Mouse (Mus musculus) urinary bladder, postnatal 36 days (tissue): ENCODE measurements at regions not wholly inside any gene's neighbourhood (a gene's known extent, or its start where the extent isn't known, plus 50 kb on each side); places are given as distances from the start of the nearest gene placed in this dataset.

Experiments used
- DNase-seq, 2 experiments: peaks; one replicate each; pipeline ENCODE4 v3.0.0; 2022; ENCODE audit warnings: low spot score in 2 of 2, mixed read lengths in 1 of 2

- no peak for DNase-seq
Observed at GRCm38 (mm10) chr11:44156490-44157345, 243.1 kb upstream of the Il12b start.

GRCm38 (mm10) chr11:44158236-44158635 lies 241.6 kb upstream of the Il12b start:
- no peak for DNase-seq

GRCm38 (mm10) chr11:44161734-44162418 lies 238.0 kb upstream of the Il12b start:
- DNase-seq: no peak

DNA sequence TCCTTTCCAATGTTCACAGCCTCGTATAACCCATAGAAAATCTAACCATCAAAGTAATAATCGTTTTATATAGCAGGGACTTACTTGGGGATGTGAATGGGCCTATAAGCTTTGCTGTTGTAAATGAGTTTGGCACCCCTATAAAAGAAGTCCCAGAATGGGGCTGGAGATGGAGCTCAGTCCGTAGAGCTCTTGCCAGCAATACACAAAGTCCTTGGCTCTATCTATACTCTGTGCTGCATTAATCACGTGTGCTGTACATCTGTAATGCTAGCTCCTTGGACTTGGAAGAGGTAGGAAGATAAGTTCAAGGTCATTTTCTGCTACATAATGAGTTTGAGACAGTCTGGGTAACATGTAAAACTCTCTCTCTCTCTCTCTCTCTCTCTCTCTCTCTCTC lies 236.8 kb upstream of the Il12b start:
- no peak for DNase-seq

- DNase-seq: no peak
Observed at GRCm38 (mm10) chr11:44163748-44164147, 236.1 kb upstream of the Il12b start.

DNA sequence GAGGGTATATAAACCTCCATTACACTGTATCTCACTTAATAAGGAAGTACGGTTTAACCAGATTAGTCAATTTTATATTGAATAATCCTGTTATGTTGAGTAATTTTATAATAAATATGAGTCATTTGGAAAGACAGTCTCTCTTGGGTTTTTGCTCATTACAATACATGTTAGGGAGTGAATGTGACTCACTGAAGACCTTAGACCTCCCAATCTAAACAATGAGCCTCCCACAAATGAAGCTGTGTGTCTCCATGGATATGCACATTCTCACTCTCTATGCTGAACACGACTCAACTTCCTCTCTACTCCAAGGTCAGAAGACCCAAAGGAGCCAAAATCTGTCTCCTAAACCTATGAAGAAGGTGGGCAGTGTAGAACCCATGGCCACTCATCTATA lies 235.7 kb upstream of the Il12b start:
- no peak for DNase-seq

DNA sequence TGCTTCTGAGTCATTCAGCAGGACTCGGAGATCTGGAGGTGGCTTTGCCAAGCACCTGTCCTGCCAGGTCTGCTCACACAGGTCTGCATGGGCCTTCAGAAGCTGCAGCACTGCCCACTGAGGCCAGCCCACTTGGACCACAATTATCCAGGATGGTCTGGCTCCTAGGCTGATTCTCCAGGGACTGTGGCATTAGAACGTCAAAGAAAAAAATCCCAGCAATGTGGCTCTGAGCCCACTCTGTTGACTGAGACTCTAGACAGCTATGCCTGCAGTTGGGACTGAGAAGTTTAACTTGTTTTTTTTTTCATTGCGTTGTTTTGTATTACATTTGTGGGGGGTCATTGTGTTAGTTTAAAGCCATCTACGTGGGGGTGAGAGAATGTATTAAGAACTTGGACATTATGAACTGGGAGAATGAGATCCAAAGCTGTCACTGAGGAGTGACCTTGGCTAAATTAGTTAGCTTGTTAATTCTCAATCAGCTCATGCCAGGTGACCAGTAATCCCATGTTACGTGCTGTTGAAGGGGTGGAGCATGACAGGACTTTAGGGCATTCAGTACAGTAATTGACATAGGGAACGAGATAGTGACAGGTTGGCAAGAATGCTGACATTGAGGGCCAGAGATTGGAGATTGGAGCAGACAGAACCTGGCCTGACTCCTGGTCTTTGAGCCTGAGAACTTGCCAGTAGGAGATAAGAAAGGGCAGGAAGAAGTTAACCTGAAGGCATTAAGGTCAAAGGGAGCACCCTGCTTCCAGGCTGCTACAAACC lies 232.0 kb upstream of the Il12b start:
- no peak for DNase-seq

DNA sequence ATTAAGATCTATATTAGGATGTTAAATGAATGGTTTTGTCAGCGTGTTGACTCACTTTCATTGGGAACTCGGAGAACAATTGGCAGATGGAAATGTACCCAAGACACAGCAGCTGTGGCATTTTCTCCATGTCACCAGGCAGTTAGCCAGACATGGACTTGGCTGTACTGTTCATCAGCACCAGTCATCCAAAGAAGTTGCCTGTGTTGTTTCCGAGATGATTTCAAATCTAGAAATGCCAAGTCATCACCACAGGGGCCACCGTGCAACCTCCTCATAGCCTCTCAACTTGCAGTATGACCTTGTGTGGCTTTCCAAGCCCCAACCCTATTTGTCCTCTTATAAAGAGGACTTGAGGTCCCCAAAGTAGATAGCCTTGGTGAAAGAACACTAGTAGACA lies 227.4 kb upstream of the Il12b start:
- peak in 1 of 2 experiments; percentile 9 for DNase-seq

GRCm38 (mm10) chr11:44173196-44173595 lies 226.7 kb upstream of the Il12b start:
- DNase-seq: no peak

GRCm38 (mm10) chr11:44174548-44174947 lies 225.3 kb upstream of the Il12b start:
- no peak for DNase-seq

- no peak for DNase-seq
Observed at GRCm38 (mm10) chr11:44179711-44180110, 220.2 kb upstream of the Il12b start.

DNA sequence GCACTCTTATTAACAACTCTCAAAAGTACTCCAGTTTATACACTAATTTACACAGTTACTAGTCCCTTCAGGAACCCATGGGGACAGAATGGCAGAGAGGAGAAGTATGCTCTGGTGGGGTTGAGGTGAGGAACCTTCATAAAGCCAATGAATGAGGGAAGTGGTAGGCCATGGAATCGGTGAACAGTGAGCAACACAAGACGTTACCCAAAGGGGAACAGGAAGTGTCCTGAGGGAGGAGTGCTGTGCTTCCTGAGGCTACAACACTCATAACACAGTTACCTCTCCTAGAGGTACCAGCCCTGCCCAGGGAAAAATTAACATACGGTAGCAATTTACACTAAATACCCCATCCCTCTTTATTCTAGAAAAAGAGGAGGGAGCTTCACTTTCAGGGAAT lies 216.0 kb upstream of the Il12b start:
- no peak for DNase-seq

DNA sequence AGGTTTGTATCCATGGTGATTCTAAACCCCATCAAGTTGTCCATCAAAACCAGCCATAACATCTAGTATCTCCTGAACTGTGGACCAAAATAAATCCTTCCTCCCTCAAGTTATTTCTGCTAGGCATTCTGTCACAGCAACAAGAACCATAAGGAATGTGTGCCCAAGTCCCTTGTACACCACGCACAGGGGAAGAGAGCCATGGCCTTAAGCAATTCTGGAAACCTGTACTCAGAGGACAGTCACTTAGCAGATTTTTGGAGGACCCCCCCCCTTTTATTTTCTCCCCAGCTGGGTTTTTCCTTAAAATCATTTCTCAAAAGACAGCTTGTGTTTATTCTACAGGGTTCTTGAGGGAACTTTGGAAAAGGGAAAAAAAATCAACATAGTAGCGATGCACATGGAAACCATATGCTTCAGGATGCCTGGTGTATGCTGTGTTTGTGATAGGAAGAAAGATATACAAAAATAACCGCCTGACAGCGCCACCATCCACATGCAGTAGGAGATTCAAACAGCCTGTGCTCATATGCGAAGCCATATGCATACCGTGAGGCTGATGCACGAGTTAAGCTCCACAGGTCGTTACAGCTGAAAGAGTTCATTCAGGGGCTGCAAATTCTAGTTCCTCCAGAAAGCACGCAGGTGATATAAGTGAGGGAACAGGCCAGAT lies 214.5 kb upstream of the Il12b start:
- no peak for DNase-seq

DNA sequence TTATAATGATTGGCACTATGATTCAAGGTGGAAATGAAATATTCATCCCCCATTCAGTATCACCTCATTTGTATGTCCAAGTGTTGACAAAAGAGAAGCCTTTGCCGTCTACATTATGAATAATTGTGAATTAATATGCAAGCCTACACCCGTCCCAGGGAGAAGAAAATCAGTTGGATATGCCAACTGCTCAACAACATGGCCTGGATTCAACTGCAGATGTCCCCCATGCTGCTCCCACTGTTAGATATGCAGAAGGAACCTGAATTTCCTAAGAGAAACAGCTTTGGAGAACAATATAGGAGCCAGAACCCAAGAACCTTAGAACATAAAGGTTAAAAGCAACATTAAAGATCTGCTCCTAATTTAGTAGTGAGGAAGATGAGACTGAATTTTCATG lies 211.7 kb upstream of the Il12b start:
- no peak for DNase-seq

GRCm38 (mm10) chr11:44193806-44194205 lies 206.1 kb upstream of the Il12b start:
- DNase-seq: no peak

DNA sequence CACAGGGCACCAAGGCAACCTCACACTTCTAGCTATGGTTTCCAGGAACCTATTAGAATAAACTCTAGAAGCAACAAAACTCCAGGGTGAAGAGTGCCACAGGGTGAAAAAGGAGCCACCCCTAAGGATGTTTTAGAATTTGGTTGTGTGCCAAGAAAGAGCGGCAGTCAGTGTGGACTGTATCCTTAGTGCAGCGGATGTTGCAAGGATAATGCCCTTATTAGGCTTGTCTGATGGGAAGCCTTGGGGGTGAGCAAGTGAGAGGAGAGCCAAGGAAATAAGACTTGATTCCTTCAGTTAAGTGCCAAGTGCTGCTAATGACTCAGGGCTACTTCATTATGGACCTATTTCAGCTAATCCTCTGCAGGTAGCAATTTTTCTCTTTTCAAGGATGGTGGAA lies 197.1 kb upstream of the Il12b start:
- no peak for DNase-seq

- DNase-seq: no peak
Observed at GRCm38 (mm10) chr11:44204384-44204783, 195.5 kb upstream of the Il12b start.

- DNase-seq: no peak
Observed at GRCm38 (mm10) chr11:44206866-44207265, 193.0 kb upstream of the Il12b start.

GRCm38 (mm10) chr11:44211871-44212441 lies 187.9 kb upstream of the Il12b start:
- DNase-seq: peak; percentile 45 to 46

GRCm38 (mm10) chr11:44214095-44214494 lies 185.8 kb upstream of the Il12b start:
- no peak for DNase-seq

- no peak for DNase-seq
Observed at GRCm38 (mm10) chr11:44216346-44216745, 183.5 kb upstream of the Il12b start.

GRCm38 (mm10) chr11:44219971-44220370 lies 179.9 kb upstream of the Il12b start:
- DNase-seq: no peak
